Mouse (Mus musculus) brain, embryonic 14.5 days (tissue): ENCODE results near the gene Ssh3.

ENCODE experiments used
- CTCF ChIP-seq: fragments of 200-500 bp; IDR thresholded peaks from 2 replicates; pipeline ENCODE4 v1.5.1; 2012; ENCODE audit warnings: inconsistent platforms, mild to moderate bottlenecking, moderate library complexity, borderline replicate concordance; ENCODE audit not compliant: insufficient read depth, insufficient read length; ENCODE audit errors: extremely low read depth
- POLR2A ChIP-seq: fragments of 200-500 bp; IDR thresholded peaks from 2 replicates; pipeline ENCODE4 v1.6.1; 2012; ENCODE audit warnings: mild to moderate bottlenecking, inconsistent platforms, borderline replicate concordance; ENCODE audit not compliant: poor library complexity, insufficient read depth, insufficient read length, severe bottlenecking; ENCODE audit errors: extremely low read depth

DNA sequence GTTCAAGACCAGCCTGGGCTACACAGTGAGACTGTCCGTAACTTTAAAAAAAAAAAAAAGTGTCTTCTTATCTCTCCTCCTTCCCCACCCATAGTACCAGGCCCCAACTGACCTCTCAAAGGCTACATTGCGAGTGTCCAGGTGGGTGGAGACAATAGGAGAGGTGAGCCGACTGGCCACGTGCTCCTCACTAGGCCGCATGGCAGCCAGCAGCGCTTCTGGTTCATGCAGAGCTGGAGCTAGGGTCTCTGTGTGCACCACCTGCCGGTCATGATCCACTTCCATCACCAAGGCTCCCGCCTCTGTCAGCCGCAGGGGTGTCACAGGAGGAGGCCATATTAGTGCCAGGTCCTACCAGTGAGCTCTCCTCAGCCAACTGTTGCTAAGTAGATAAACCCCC lies 11.4 kb upstream of the Ssh3 start:
- TF ChIP-seq CTCF (no peak), POLR2A (no peak)
